In genomic region chr1:44147563-44148381, GRCm38 (mm10) we compare ENCODE assay signal across 8 mouse cellular contexts. TPM values are rescaled to one million over a fixed set of nuclear protein-coding genes. Genes with fewer than 3 reads are reported as not detected.
DNase-seq lines count a peak whose midpoint lies in the region; ATAC-seq lines count a peak whose summit lies in the region.

TSS of gene Ercc5 (plus strand) at chr1:44147744.

- peak; percentile 97 for ATAC-seq in heart, embryonic 16.5 days (replicated peaks; ENCODE audit: extremely low read depth, insufficient read depth, low FRiP score)
- peak; percentile 97 for ATAC-seq in liver, embryonic 15.5 days (ENCODE audit: insufficient read depth)
- ATAC-seq in neural tube, embryonic 12.5 days (ENCODE audit: low FRiP score, low read depth): peak; percentile 96

- peak within 1 kb of the TSS; percentile 94 for H3K9ac ChIP-seq in heart, embryonic 16.5 days (ENCODE audit: low read length)
- peak within 1 kb of the TSS; percentile 89 for H3K9ac ChIP-seq in liver, embryonic 15.5 days
- peak within 1 kb of the TSS; percentile 93 for H3K9ac ChIP-seq in neural tube, embryonic 12.5 days

- H3K36me3 ChIP-seq in forebrain, embryonic 10.5 days (replicated peaks): peaks cover 26% of the 10 kb centered on the region
- H3K36me3 ChIP-seq in heart, embryonic 16.5 days (ENCODE audit: control insufficient read depth, insufficient read depth): peaks cover 5% of the 10 kb centered on the region; the same call in 1 of the 2 replicates
- H3K36me3 ChIP-seq in liver, embryonic 15.5 days (replicated peaks): 0 out of 2 replicates have a peak, but pooled peaks cover 5% of the 10 kb centered on the region
- H3K36me3 ChIP-seq in neural tube, embryonic 12.5 days: peaks cover 11% of the 10 kb centered on the region; the same call in 1 of the 2 replicates

- peak within 1 kb of the TSS; percentile 87 for H3K4me2 ChIP-seq in heart, embryonic 16.5 days (ENCODE audit: low read depth, low read length)
- H3K4me2 ChIP-seq in liver, embryonic 15.5 days: peak within 1 kb of the TSS; percentile 89
- peak within 1 kb of the TSS; percentile 67 for H3K4me2 ChIP-seq in neural tube, embryonic 12.5 days (replicated peaks)

- WGBS in forebrain, embryonic 10.5 days: under 1% methylated on average over 66 of the region's 66 CpGs
- WGBS in heart, embryonic 16.5 days: under 1% methylated on average over 66 of the region's 66 CpGs
- under 1% methylated on average over 66 of the region's 66 CpGs for WGBS in liver, embryonic 15.5 days (ENCODE audit: insufficient replicate concordance)
- WGBS in neural tube, embryonic 12.5 days: under 1% methylated on average over 66 of the region's 66 CpGs

- H3K27me3 ChIP-seq in forebrain, embryonic 10.5 days (ENCODE audit: poor library complexity, severe bottlenecking): no peaks in the 10 kb centered on the region
- no peaks in the 10 kb centered on the region for H3K27me3 ChIP-seq in heart, embryonic 16.5 days (ENCODE audit: control insufficient read depth, insufficient read depth, low read length)
- H3K27me3 ChIP-seq in liver, embryonic 15.5 days: no peaks in the 10 kb centered on the region
- no peaks in the 10 kb centered on the region for H3K27me3 ChIP-seq in neural tube, embryonic 12.5 days (replicated peaks)

- H3K4me1 ChIP-seq in forebrain, embryonic 10.5 days: peaks cover 13% of the 10 kb centered on the region
- H3K4me1 ChIP-seq in heart, embryonic 16.5 days (ENCODE audit: control insufficient read depth, insufficient read depth, low read length): peaks cover 12% of the 10 kb centered on the region
- peaks cover 18% of the 10 kb centered on the region for H3K4me1 ChIP-seq in liver, embryonic 15.5 days (replicated peaks)
- H3K4me1 ChIP-seq in neural tube, embryonic 12.5 days: peaks cover 10% of the 10 kb centered on the region; the same call in 1 of the 2 replicates

- DNase-seq in CD8-positive naive resting alpha-beta T cell, adult 2 months (ENCODE audit: low read depth in 2 of 2, low spot score in 2 of 2): peak; percentile 76 to 80
- DNase-seq in c-Kit-positive CD71-negative TER-119-negative erythroid progenitor cells, embryonic 14.5 days (ENCODE audit: low read depth): peak; percentile 81
- peak; percentile 93 for DNase-seq in forebrain, embryonic 10.5 days (ENCODE audit: extremely low spot score, low spot score)
- DNase-seq in kidney, postnatal 36 days: peak; percentile 90 to 94
- peak; percentile 88 for DNase-seq in telencephalon, adult 2 months (ENCODE audit: low read depth, low spot score)

- H3K4me3 ChIP-seq in forebrain, embryonic 10.5 days: peak within 1 kb of the TSS; percentile 84
- H3K4me3 ChIP-seq in heart, embryonic 16.5 days (ENCODE audit: low read length): peak within 1 kb of the TSS; percentile 94
- peak within 1 kb of the TSS; percentile 95 for H3K4me3 ChIP-seq in liver, embryonic 15.5 days (replicated peaks)
- H3K4me3 ChIP-seq in neural tube, embryonic 12.5 days: peak within 1 kb of the TSS; percentile 85

- peak within 1 kb of the TSS; percentile 97 for H3K27ac ChIP-seq in forebrain, embryonic 10.5 days
- H3K27ac ChIP-seq in heart, embryonic 16.5 days (ENCODE audit: low read length): peak within 1 kb of the TSS; percentile 91
- peak within 1 kb of the TSS; percentile 88 for H3K27ac ChIP-seq in liver, embryonic 15.5 days (replicated peaks)
- H3K27ac ChIP-seq in neural tube, embryonic 12.5 days: peak within 1 kb of the TSS; percentile 99

- peaks cover 5% of the 10 kb centered on the region; the same call in 1 of the 2 replicates for H3K9me3 ChIP-seq in forebrain, embryonic 10.5 days
- H3K9me3 ChIP-seq in heart, embryonic 16.5 days (replicated peaks; ENCODE audit: control insufficient read depth, low read length): no peaks in the 10 kb centered on the region
- H3K9me3 ChIP-seq in liver, embryonic 15.5 days (replicated peaks): no peaks in the 10 kb centered on the region
- no peaks in the 10 kb centered on the region for H3K9me3 ChIP-seq in neural tube, embryonic 12.5 days

RNA-seq across cellular contexts. Expression of gene Ercc5, which starts in this region (rescaled TPM):
- polyA plus RNA-seq in forebrain, embryonic 10.5 days (2016; fragmentation: Nextera tagmentation; extraction: Ambion mirVana): 24.1 and 25.5 TPM in 2 replicates
- 13.4 and 14.6 TPM in 2 replicates for polyA plus RNA-seq in heart, embryonic 16.5 days (2015; fragmentation: Nextera tagmentation; extraction: Ambion mirVana)
- polyA plus RNA-seq in liver, embryonic 15.5 days (2015; fragmentation: Nextera tagmentation; extraction: Ambion mirVana): 4.8 and 5.1 TPM in 2 replicates
- 42.3 and 43.0 TPM in 2 replicates for polyA plus RNA-seq in neural tube, embryonic 12.5 days (2016; fragmentation: Nextera tagmentation; extraction: Ambion mirVana)

Comparison
In these comparisons a context has a peak if more than half of its experiments do, and no peak if none do; other contexts are left out.
1. Peak in every context shown above with its lines: DNase-seq, ATAC-seq, H3K4me3 ChIP-seq and H3K27ac ChIP-seq.